Mouse (Mus musculus) adrenal gland (tissue): ENCODE results near the gene BB287469.
"Not testable (repeated sequence)": the region's sequence is repeated elsewhere in the genome, so short reads cannot be mapped to it uniquely, and the experiment has no call there.

Source experiments
- intact Hi-C: fragments of 180-260 bp; cut with DNase I; formaldehyde crosslinking; loops from one replicate; pipeline ENCODE4 v1.15.1; 2025
- long read RNA-seq, 2 experiments: library from polyadenylated mRNA; unstranded; transcript quantifications; one replicate each; pipeline ENCODE4 v2.0.0; 2020; ENCODE audit warnings: borderline replicate concordance in 1 of 2; ENCODE audit not compliant: insufficient replicate concordance in 1 of 2

Gene BB287469
- long read RNA-seq, experiment 1 = 0 reads
- long read RNA-seq, experiment 2 = 0 reads

GRCm38 (mm10) chr12:87816277-87816676 is at the start of gene BB287469:
Gene BB287469 (plus strand): TSS chr12:87816577.
- intact Hi-C loops = not testable (repeated sequence)

DNA sequence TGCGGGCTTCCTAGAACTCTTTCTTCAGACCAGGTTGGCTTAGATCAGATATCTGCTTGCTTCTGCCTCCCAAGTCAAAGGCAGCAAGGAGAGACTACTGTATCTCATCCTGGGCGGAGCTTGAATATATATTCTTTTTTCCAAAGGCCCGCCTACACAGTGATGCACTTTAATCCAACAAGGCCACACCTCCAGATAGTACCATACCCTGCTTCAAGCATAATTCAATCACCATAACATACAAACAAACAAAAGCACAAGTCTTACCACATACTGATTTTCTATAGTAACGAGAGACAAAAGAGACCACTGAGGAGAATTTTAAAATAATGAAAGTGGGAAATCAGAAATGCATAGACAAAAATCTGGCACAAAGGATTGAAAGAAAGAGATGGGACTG is 40.7 kb upstream of the BB287469 start, which contains the start of gene Gm21319:
Gene Gm21319, minus strand, starts transcription at position 101 of the 400 bp plus-strand sequence.
- intact Hi-C loops = not testable (repeated sequence)

- intact Hi-C loops = not testable (repeated sequence)
Measured at GRCm38 (mm10) chr12:87795212-87795611, 21.2 kb upstream of the BB287469 start, which contains the start of gene Gm21936. Gene Gm21936 (plus strand): TSS chr12:87795512.

DNA sequence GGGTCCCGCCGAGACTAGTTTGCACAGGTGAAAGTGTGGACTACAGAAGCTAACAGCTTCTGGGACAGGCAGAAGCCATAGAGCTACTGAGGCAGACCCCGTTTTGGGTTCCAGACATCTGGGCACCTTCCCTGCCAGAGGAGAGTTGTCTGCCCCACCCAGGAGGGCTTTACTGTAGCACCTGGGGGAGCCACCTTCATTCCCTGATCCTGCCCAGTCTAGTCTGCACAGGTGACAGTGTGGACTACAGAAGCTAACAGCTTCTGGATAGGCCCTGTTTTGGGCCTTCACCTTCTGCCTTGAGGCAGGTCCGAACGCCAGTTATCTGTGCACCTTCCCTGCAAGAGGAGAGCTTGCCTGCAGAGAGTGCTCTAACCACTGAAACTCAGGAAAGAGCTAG is 18.4 kb upstream of the BB287469 start:
- intact Hi-C loops = not testable (repeated sequence)

GRCm38 (mm10) chr12:87842239-87842638 is 25.9 kb downstream of the BB287469 start, which contains the start of gene Gm2001:
Gene Gm2001 (minus strand): TSS chr12:87842339.
- intact Hi-C loops = not testable (repeated sequence)

DNA sequence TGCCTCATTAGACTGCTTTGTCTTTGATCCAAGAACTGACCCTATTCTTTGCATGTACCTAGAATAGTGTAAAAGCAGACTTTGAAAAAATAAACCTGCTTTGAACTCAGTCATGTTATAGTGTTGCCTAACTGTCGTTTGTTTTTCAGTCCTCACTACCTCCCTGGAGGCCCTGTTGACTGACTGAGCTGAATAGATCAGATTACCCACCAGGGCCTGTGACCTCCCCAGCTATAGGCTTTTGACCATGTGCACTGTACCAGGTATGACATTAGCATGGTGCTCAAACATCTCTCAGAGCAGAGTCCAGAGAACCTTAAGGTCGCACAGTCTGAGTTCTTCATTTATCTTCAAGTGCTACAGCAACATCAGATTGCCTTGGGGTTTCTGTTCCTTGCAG is 34.3 kb downstream of the BB287469 start:
- intact Hi-C loops = not testable (repeated sequence)

GRCm38 (mm10) chr12:87856067-87856466 is 39.7 kb downstream of the BB287469 start:
- intact Hi-C loops = not testable (repeated sequence)

GRCm38 (mm10) chr12:87861740-87862692 is 45.6 kb downstream of the BB287469 start:
- intact Hi-C loops = not testable (repeated sequence)

GRCm38 (mm10) chr12:87863638-87864037 is 47.3 kb downstream of the BB287469 start:
- intact Hi-C loops = not testable (repeated sequence)

- intact Hi-C loops = not testable (repeated sequence)
Measured at GRCm38 (mm10) chr12:87864048-87864447, 47.7 kb downstream of the BB287469 start.
